Mouse (Mus musculus): ENCODE measurements around the gene Lrrc55.

The Lrrc55 gene

DNA sequence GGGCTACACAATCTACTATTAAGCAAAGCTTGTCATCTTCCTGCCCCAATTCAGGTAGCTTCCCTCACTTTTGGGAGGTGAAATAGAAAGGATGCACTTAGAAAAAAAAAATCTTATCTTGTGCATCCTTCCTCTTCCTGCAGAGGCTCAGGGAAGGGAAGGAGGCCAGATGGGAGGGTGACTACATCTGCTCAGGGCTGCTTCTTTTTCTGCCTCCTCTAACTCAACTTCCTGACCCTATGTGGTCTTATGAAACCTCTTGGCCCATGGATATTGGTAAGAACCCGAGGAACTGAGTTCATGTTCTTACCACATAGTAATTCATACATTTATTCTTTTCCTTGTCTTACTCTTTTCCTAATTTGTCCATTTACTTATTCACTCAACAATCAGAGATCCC is 61.9 kb downstream of the Lrrc55 start:
- DNase-seq (ENCODE audit: extremely low spot score, low spot score): no peak

DNA sequence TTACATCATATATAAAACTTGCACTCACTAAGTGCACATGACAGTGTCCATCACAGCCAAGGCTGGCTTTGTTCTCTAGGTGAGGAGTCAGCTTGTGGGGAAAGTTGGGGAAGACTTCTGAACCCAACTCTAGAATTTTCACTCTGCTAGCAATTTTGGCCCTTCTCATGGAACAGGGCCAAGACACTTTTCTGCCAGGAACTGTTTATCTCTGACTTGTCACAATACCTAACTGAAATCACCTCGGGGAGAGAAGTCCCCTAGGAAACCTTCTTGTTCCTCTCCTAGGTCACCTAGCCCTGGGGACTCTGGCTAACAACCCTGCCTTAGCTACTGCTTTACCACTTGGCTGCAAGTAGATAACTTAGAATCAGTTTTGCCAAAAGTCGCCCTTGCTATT is 64.8 kb downstream of the Lrrc55 start:
- no peak for DNase-seq (ENCODE audit: extremely low spot score, low spot score)

DNA sequence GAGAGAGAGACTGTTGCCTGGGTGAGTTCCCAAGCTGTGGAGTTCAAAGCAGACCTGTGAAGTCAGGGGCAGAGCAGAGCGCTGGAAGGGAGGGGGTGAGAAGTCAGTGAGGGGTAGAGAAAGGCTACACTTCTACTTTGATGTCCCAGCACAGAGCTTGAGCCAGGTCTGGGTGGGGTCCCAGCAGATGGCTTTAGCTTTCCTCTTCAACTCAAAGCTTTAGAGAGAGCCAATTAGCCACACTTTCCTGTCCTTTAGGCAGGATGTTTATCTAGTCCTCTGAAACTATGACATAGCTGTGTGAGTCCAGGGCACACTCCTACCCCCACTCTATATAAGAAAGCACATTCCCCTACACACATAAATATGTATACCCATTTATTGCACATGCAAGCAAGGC is 65.3 kb downstream of the Lrrc55 start:
- no peak for DNase-seq (ENCODE audit: extremely low spot score, low spot score)

DNA sequence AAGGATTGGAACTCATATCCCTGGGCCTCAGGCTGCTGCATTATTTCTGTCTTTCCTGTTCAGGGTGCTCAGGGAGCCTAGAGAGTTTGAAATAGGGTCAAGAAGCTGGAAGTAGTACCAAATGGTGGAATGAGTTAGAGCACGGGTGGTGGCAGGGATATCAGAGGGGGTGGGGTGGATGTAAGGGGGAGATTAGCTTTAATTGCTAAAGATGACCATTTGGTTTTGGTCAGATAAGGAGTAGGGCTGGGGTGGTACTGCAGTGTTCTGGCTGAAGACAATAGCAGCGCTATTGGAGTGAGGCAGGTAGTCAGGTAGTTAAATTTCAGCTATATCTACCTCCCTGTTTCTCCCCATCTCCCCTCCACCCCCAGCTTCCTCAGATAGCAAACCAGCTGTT is 65.8 kb downstream of the Lrrc55 start:
- DNase-seq (ENCODE audit: extremely low spot score, low spot score): no peak

DNA sequence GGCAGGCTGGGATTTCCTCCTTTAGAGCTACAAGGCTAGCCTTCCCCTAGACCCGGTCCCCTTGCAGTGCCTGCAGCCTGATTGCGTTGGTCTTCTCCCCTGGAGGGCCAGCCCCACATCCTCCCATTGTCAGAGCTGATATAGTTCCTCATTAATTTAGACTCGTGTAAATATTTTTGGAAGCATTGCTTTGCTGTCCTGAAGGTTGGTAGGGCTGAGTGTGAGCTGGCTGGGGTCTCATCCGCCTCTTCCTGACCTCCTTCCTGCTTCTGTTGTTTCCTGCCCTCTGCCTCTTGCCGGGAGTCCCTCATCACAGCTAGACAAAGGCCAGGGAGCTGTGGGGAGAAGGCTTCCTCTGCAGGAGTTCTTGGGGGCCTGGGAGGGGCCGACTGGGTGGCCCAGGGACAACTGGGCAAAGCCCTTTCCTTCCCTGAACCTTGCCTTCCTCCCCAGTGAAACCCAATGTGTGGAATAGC is 67.5 kb downstream of the Lrrc55 start:
- DNase-seq (ENCODE audit: extremely low spot score, low spot score): no peak

DNA sequence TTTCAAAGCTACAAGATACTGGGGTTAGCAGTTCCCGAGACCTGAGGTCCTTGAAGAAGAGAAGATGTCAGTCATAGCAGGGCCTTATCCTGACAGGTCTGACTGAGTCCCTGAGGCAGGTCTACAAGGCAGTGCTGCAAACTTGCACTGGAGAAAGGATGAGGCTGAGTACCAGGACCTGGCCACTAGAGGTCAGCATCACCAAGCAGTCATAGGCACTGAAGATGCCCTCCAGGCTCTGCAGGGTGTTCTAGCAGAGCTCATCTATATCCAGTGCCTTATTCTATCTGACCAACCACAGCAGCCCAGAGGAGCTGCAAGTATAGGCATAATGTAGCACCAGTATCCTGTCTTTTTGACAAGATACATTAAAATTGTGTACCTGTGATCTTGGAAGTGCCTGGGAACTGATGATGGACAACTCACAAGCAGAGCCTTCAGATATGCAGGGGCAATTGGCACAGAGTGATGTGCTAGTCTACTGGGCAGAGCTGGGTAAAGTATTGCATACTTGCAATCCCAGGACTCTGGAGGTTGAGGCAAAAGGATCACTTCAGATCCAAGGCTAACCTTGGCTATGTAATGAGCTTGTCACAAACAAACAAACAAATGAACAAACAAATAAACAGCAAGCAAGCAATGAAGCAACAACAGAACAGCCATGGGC is 73.0 kb downstream of the Lrrc55 start:
- DNase-seq (ENCODE audit: extremely low spot score, low spot score): peak; percentile 71

DNA sequence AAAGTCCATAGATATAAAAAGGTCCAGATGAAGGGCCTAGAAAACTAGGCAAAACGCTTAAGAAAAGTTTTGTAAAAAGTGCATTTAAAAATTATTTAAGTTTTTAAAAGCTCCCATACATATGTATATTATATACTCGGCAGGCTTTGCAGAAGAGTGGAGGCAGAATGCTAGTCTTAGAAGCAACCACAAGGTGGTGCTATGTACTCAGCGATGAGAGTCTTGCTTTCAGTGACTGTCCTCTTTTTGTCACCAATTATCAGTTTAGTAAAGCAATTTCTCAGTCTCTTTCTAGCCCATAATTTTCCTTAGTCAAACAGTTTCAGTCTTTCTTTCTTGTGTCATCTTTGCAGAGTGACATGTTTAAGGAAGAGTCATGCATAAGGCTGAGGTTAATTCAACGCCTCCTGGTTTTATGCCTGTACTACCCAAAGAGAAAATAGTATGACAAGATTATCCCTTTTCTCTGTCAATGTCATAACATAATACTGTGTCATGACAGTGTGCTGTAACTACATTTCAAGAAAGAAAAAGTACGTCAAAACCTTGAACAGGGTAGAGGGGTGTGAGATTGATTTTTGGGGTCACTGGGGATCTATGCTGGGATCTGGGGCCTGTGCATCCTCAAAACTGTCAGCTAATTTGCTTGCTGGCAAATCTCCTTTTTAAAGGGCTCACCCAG is 73.7 kb downstream of the Lrrc55 start:
- no peak for DNase-seq (ENCODE audit: extremely low spot score, low spot score)
